Mouse (Mus musculus): ENCODE data around the gene Hyls1. TPM values are rescaled to one million over a fixed set of nuclear protein-coding genes. Genes with fewer than 3 reads are reported as not detected.
"Not testable (repeated sequence)": the region's sequence is repeated elsewhere in the genome, so short reads cannot be mapped to it uniquely, and the experiment has no call there.

Gene Hyls1
- polyA plus RNA-seq (2012) = 0.71 and 0.72 TPM in 2 replicates

- peaks cover 37% of the 10 kb centered on the region for H3K36me3 ChIP-seq (ENCODE audit: control insufficient read depth)
- H3K4me1 ChIP-seq (ENCODE audit: control insufficient read depth) = peaks cover 27% of the 10 kb centered on the region
- H3K9me3 ChIP-seq (ENCODE audit: control insufficient read depth, low read length) = no peaks in the 10 kb centered on the region; the same call in 1 of the 2 replicates
- TF ChIP-seq TAL1 (IDR thresholded peaks at IDR 0.05; ENCODE audit: low read length) = no peak
- TF ChIP-seq GATA1 (IDR thresholded peaks at IDR 0.05; ENCODE audit: low read length) = no peak
- H3K27me3 ChIP-seq (ENCODE audit: control insufficient read depth) = peaks cover 37% of the 10 kb centered on the region
- H3K4me3 ChIP-seq (replicated peaks) = peak within 1 kb of the TSS; percentile 100
Measured at GRCm38 (mm10) chr9:35569571-35570534, at the start of gene Hyls1, which contains the start of gene Pate2. TSS of gene Hyls1 (minus strand) at chr9:35570398. TSS of gene Pate2 (plus strand) at chr9:35570284.

- not testable (repeated sequence) for H3K36me3 ChIP-seq (ENCODE audit: control insufficient read depth); H3K9me3 ChIP-seq (ENCODE audit: control insufficient read depth, low read length); H3K4me3 ChIP-seq (replicated peaks); H3K4me1 ChIP-seq (ENCODE audit: control insufficient read depth); H3K27me3 ChIP-seq (ENCODE audit: control insufficient read depth)
Measured at GRCm38 (mm10) chr9:35616784-35617183, 46.6 kb upstream of the Hyls1 start.

GRCm38 (mm10) chr9:35614005-35614404, 43.8 kb upstream of the Hyls1 start:
- no peaks in the 10 kb centered on the region for H3K9me3 ChIP-seq (ENCODE audit: control insufficient read depth, low read length)
- H3K4me1 ChIP-seq (ENCODE audit: control insufficient read depth) = no peaks in the 10 kb centered on the region
- no peak overlapping the region for H3K4me3 ChIP-seq (replicated peaks)
- no peaks in the 10 kb centered on the region for H3K27me3 ChIP-seq (ENCODE audit: control insufficient read depth)
- no peaks in the 10 kb centered on the region for H3K36me3 ChIP-seq (ENCODE audit: control insufficient read depth)
- no peak for TF ChIP-seq GATA1 (IDR thresholded peaks at IDR 0.05; ENCODE audit: low read length)
- no peak for TF ChIP-seq TAL1 (IDR thresholded peaks at IDR 0.05; ENCODE audit: low read length)

GRCm38 (mm10) chr9:35611841-35612240, 41.6 kb upstream of the Hyls1 start, which contains the start of gene Pate4:
TSS of gene Pate4 (minus strand) at chr9:35611941.
- no peaks in the 10 kb centered on the region for H3K4me1 ChIP-seq (ENCODE audit: control insufficient read depth)
- H3K27me3 ChIP-seq (ENCODE audit: control insufficient read depth) = no peaks in the 10 kb centered on the region
- H3K4me3 ChIP-seq (replicated peaks) = no peak within 1 kb of the TSS
- TF ChIP-seq GATA1 (IDR thresholded peaks at IDR 0.05; ENCODE audit: low read length) = no peak
- no peak for TF ChIP-seq TAL1 (IDR thresholded peaks at IDR 0.05; ENCODE audit: low read length)
- H3K36me3 ChIP-seq (ENCODE audit: control insufficient read depth) = no peaks in the 10 kb centered on the region
- H3K9me3 ChIP-seq (ENCODE audit: control insufficient read depth, low read length) = no peaks in the 10 kb centered on the region

- H3K27me3 ChIP-seq (ENCODE audit: control insufficient read depth) = no peaks in the 10 kb centered on the region
- H3K4me1 ChIP-seq (ENCODE audit: control insufficient read depth) = no peaks in the 10 kb centered on the region
- H3K9me3 ChIP-seq (ENCODE audit: control insufficient read depth, low read length) = no peaks in the 10 kb centered on the region
- TF ChIP-seq GATA1 (IDR thresholded peaks at IDR 0.05; ENCODE audit: low read length) = no peak
- TF ChIP-seq TAL1 (IDR thresholded peaks at IDR 0.05; ENCODE audit: low read length) = no peak
- no peaks in the 10 kb centered on the region for H3K36me3 ChIP-seq (ENCODE audit: control insufficient read depth)
- H3K4me3 ChIP-seq (replicated peaks) = no peak overlapping the region
Measured at GRCm38 (mm10) chr9:35607647-35608405, 37.6 kb upstream of the Hyls1 start.

GRCm38 (mm10) chr9:35592903-35593302, 22.7 kb upstream of the Hyls1 start:
- H3K4me1 ChIP-seq (ENCODE audit: control insufficient read depth) = no peaks in the 10 kb centered on the region
- H3K27me3 ChIP-seq (ENCODE audit: control insufficient read depth) = no peaks in the 10 kb centered on the region
- no peaks in the 10 kb centered on the region for H3K36me3 ChIP-seq (ENCODE audit: control insufficient read depth)
- no peak overlapping the region for H3K4me3 ChIP-seq (replicated peaks)
- TF ChIP-seq GATA1 (IDR thresholded peaks at IDR 0.05; ENCODE audit: low read length) (no peak), TAL1 (IDR thresholded peaks at IDR 0.05; ENCODE audit: low read length) (no peak)
- no peaks in the 10 kb centered on the region for H3K9me3 ChIP-seq (ENCODE audit: control insufficient read depth, low read length)

- Histone ChIP-seq H3K4me3 (replicated peaks) (no peak overlapping the region), H3K27me3 (ENCODE audit: control insufficient read depth) (no peaks in the 10 kb centered on the region), H3K36me3 (ENCODE audit: control insufficient read depth) (no peaks in the 10 kb centered on the region), H3K4me1 (ENCODE audit: control insufficient read depth) (no peaks in the 10 kb centered on the region), H3K9me3 (ENCODE audit: control insufficient read depth, low read length) (no peaks in the 10 kb centered on the region)
- TF ChIP-seq TAL1 (IDR thresholded peaks at IDR 0.05; ENCODE audit: low read length) = no peak
- no peak for TF ChIP-seq GATA1 (IDR thresholded peaks at IDR 0.05; ENCODE audit: low read length)
Measured at GRCm38 (mm10) chr9:35587674-35588073, 17.5 kb upstream of the Hyls1 start.

- Histone ChIP-seq H3K9me3 (ENCODE audit: control insufficient read depth, low read length) (no peaks in the 10 kb centered on the region; the same call in 1 of the 2 replicates), H3K4me1 (ENCODE audit: control insufficient read depth) (peaks cover 10% of the 10 kb centered on the region), H3K36me3 (ENCODE audit: control insufficient read depth) (no peaks in the 10 kb centered on the region), H3K27me3 (ENCODE audit: control insufficient read depth) (peaks cover 53% of the 10 kb centered on the region), H3K4me3 (replicated peaks) (no peak overlapping the region)
- TF ChIP-seq TAL1 (IDR thresholded peaks at IDR 0.05; ENCODE audit: low read length) = no peak
- TF ChIP-seq GATA1 (IDR thresholded peaks at IDR 0.05; ENCODE audit: low read length) = no peak
Measured at GRCm38 (mm10) chr9:35574416-35574815, 4.2 kb upstream of the Hyls1 start.

- peak overlapping the region; percentile 100 for H3K4me3 ChIP-seq (replicated peaks)
- H3K4me1 ChIP-seq (ENCODE audit: control insufficient read depth) = peaks cover 26% of the 10 kb centered on the region
- H3K27me3 ChIP-seq (ENCODE audit: control insufficient read depth) = peaks cover 44% of the 10 kb centered on the region
- TF ChIP-seq TAL1 (IDR thresholded peaks at IDR 0.05; ENCODE audit: low read length) (no peak), GATA1 (IDR thresholded peaks at IDR 0.05; ENCODE audit: low read length) (no peak)
- peaks cover 29% of the 10 kb centered on the region for H3K36me3 ChIP-seq (ENCODE audit: control insufficient read depth)
- H3K9me3 ChIP-seq (ENCODE audit: control insufficient read depth, low read length) = no peaks in the 10 kb centered on the region; the same call in 1 of the 2 replicates
Measured at GRCm38 (mm10) chr9:35570663-35571062, 465 bp upstream of the Hyls1 start.
